Mouse (Mus musculus) heart, postnatal 10 days (tissue): ENCODE results near the gene Gm20388. TPM values are rescaled to one million over a fixed set of nuclear protein-coding genes. Genes with fewer than 3 reads are reported as not detected.
"Not testable (repeated sequence)": the region's sequence is repeated elsewhere in the genome, so short reads cannot be mapped to it uniquely, and the experiment has no call there.

Experiments
- DNase-seq, 2 experiments: peaks; one replicate each; pipeline ENCODE4 v3.0.0; 2021
- intact Hi-C: fragments of 180-260 bp; cut with DNase I; formaldehyde crosslinking; loops from one replicate; pipeline ENCODE4 v1.15.1; 2025
- total RNA-seq, 2 experiments: library from RNA; stranded (reverse); gene quantifications; 2 replicates each; pipeline ENCODE4 v1.2.3; 2021

The Gm20388 gene
- total RNA-seq, 2 experiments from 2014 or later = 2.0 to 2.2 TPM

GRCm38 (mm10) chr8:123450783-123451182 is 3540.1 kb downstream of the Gm20388 start:
- intact Hi-C loops = no loop called here
- no peak for DNase-seq

GRCm38 (mm10) chr8:123451747-123452146 is 3541.1 kb downstream of the Gm20388 start:
- intact Hi-C loops, DNase-seq: not testable (repeated sequence)

GRCm38 (mm10) chr8:123452149-123452548 is 3541.5 kb downstream of the Gm20388 start:
- intact Hi-C loops = no loop called here
- no peak for DNase-seq

GRCm38 (mm10) chr8:123453291-123453690 is 3542.7 kb downstream of the Gm20388 start:
- no peak for DNase-seq
- intact Hi-C loops = no loop called here

- intact Hi-C loops = no loop called here
- no peak for DNase-seq
Observed at GRCm38 (mm10) chr8:123453951-123454350, 3543.3 kb downstream of the Gm20388 start.

GRCm38 (mm10) chr8:123454559-123454958 is 3543.9 kb downstream of the Gm20388 start:
- no peak for DNase-seq
- intact Hi-C loops = no loop called here

GRCm38 (mm10) chr8:123463651-123464050 is 3553.0 kb downstream of the Gm20388 start:
- no peak for DNase-seq
- intact Hi-C loops = no loop called here

GRCm38 (mm10) chr8:123467476-123467875 is 3556.8 kb downstream of the Gm20388 start:
- intact Hi-C loops = no loop called here
- DNase-seq = no peak

GRCm38 (mm10) chr8:123472991-123473390 is 3562.3 kb downstream of the Gm20388 start:
- DNase-seq, intact Hi-C loops: not testable (repeated sequence)

- intact Hi-C loops, DNase-seq: not testable (repeated sequence)
Observed at GRCm38 (mm10) chr8:123474549-123474948, 3563.9 kb downstream of the Gm20388 start.

GRCm38 (mm10) chr8:123476911-123477736 is 3566.5 kb downstream of the Gm20388 start:
- DNase-seq = peak in 1 of 2 experiments; percentile 4
- intact Hi-C loops = loop anchor here (5.0 kb wide), 1 partner anchor 35 kb away; no protein-coding TSS in a partner anchor

GRCm38 (mm10) chr8:123477737-123478258 is 3567.2 kb downstream of the Gm20388 start, which contains the start of gene Afg3l1:
Gene Afg3l1 (plus strand): TSS chr8:123477903.
- intact Hi-C loops = loop anchor here (2.0 to 5.0 kb wide), 2 partner anchors 35 kb away; no protein-coding TSS in a partner anchor
- DNase-seq = peak; percentile 95 to 97

GRCm38 (mm10) chr8:123478456-123479218 is 3568.0 kb downstream of the Gm20388 start:
- intact Hi-C loops = loop anchor here (2.0 to 5.0 kb wide), 2 partner anchors 34 to 36 kb away; no protein-coding TSS in a partner anchor
- no peak for DNase-seq

- intact Hi-C loops = no loop called here
- DNase-seq = no peak
Observed at GRCm38 (mm10) chr8:123482627-123483026, 3572.0 kb downstream of the Gm20388 start.

GRCm38 (mm10) chr8:123491280-123492075 is 3580.8 kb downstream of the Gm20388 start:
- DNase-seq = no peak
- intact Hi-C loops = no loop called here

- DNase-seq = no peak
- intact Hi-C loops = no loop called here
Observed at GRCm38 (mm10) chr8:123492898-123493297, 3582.3 kb downstream of the Gm20388 start.

- no peak for DNase-seq
- intact Hi-C loops = no loop called here
Observed at GRCm38 (mm10) chr8:123497699-123498098, 3587.1 kb downstream of the Gm20388 start.

- no peak for DNase-seq
- intact Hi-C loops = no loop called here
Observed at GRCm38 (mm10) chr8:123498963-123499362, 3588.3 kb downstream of the Gm20388 start.

- intact Hi-C loops = no loop called here
- no peak for DNase-seq
Observed at GRCm38 (mm10) chr8:123499556-123499955, 3588.9 kb downstream of the Gm20388 start.

GRCm38 (mm10) chr8:123502192-123502591 is 3591.6 kb downstream of the Gm20388 start:
- DNase-seq = no peak
- intact Hi-C loops = no loop called here
